Mouse (Mus musculus): ENCODE results near the gene Map4k3. TPM values are rescaled to one million over a fixed set of nuclear protein-coding genes. Genes with fewer than 3 reads are reported as not detected.

The Map4k3 gene
- polyA plus RNA-seq, 1 experiment from 2014 or later, result 37.5 TPM

DNA sequence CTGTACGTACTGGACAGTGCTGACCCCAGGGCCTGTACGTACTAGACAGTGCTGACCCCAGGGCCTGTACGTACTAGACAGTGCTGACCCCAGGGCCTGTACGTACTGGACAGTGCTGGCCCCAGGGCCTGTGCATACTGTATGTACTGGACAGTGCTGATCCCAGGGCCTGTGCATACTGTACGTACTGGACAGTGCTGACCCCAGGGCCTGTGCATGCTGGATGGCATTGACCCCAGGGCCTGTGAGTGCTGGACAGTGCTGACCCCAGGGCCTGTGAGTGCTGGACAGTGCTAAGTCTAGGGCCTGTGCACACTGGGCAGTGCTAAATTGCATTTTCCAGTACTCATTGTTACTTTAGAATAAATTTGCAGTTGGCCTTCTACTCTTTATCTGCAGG, 31.3 kb downstream of the Map4k3 start:
- WGBS, result 90% methylated on average over 5 of the region's 5 CpGs
- no peaks in the 10 kb centered on the region for H3K27me3 ChIP-seq (replicated peaks; ENCODE audit: insufficient read depth, low read length)
- no peaks in the 10 kb centered on the region for H3K36me3 ChIP-seq (ENCODE audit: insufficient read depth, low read length)
- no peaks in the 10 kb centered on the region for H3K9me3 ChIP-seq (ENCODE audit: low read length)
- TF ChIP-seq EP300 (IDR thresholded peaks at IDR 0.05) (no peak), CTCF (IDR thresholded peaks at IDR 0.05) (no peak)
- H3K4me3 ChIP-seq (ENCODE audit: low read depth, low read length), result no peak overlapping the region
- DNase-seq (ENCODE audit: low spot score) (no peak), ATAC-seq (no peak)
- H3K27ac ChIP-seq (ENCODE audit: low read length), result no peak overlapping the region
- peaks cover 22% of the 10 kb centered on the region; the same call in 1 of the 2 replicates for H3K4me1 ChIP-seq (ENCODE audit: insufficient read depth, low read depth, low read length)
- no peak overlapping the region for H3K4me2 ChIP-seq (replicated peaks; ENCODE audit: low read depth, low read length)
- H3K9ac ChIP-seq (replicated peaks; ENCODE audit: low read depth), result no peak overlapping the region

DNA sequence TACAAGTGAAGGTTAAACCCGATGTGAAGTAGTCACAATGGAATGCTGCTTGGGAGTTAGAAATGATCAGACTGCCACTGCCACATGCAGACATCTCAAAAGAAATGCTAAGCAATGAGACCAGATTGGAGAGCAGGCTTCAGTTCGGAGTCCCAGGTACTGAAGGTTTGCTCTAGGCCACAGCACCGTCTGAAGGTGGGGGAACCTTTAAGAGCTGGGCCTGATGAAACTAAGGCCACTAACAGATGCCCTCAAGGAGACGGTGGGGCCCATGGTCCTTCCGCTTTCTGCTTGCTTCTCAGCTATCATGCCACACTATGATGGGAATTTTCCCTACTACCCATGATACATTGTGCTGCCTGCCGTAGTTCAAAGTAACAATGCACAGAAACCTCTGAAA, 32.1 kb downstream of the Map4k3 start:
- Histone ChIP-seq H3K27me3 (replicated peaks; ENCODE audit: insufficient read depth, low read length) (no peaks in the 10 kb centered on the region), H3K27ac (ENCODE audit: low read length) (no peak overlapping the region), H3K4me2 (replicated peaks; ENCODE audit: low read depth, low read length) (no peak overlapping the region), H3K4me3 (ENCODE audit: low read depth, low read length) (no peak overlapping the region), H3K4me1 (ENCODE audit: insufficient read depth, low read depth, low read length) (peaks cover 22% of the 10 kb centered on the region; the same call in 1 of the 2 replicates), H3K36me3 (ENCODE audit: insufficient read depth, low read length) (no peaks in the 10 kb centered on the region), H3K9me3 (ENCODE audit: low read length) (no peaks in the 10 kb centered on the region), H3K9ac (replicated peaks; ENCODE audit: low read depth) (no peak overlapping the region)
- whole genome bisulfite sequencing, result 76% methylated on average over 6 of the region's 6 CpGs
- no peak for ATAC-seq
- DNase-seq (ENCODE audit: low spot score), result no peak
- TF ChIP-seq CTCF (IDR thresholded peaks at IDR 0.05) (no peak), EP300 (IDR thresholded peaks at IDR 0.05) (no peak)

DNA sequence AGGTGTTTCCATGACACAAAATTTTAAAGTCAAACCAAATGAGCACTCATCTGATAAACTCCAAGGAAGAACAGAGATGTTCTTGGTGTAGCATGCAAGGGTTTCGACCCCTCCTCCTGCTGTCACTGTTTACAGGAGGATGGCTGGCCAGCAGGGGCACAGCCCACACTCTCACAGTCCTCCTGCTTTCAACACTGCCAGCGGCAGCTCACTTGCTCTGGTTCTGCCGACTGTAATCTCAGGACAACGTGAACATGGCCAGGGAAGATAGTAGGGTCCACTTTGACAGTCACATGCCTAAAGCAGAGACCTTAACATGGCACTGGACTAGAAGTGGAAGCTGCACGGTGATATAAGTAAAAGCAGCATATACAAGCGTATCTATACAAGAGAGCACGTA, 34.6 kb downstream of the Map4k3 start:
- DNase-seq (ENCODE audit: low spot score), result peak; percentile 5
- ATAC-seq, result no peak
- no peaks in the 10 kb centered on the region for H3K36me3 ChIP-seq (ENCODE audit: insufficient read depth, low read length)
- no peak overlapping the region for H3K4me3 ChIP-seq (ENCODE audit: low read depth, low read length)
- H3K4me1 ChIP-seq (ENCODE audit: insufficient read depth, low read depth, low read length), result peaks cover 18% of the 10 kb centered on the region; the same call in 1 of the 2 replicates
- no peaks in the 10 kb centered on the region for H3K9me3 ChIP-seq (ENCODE audit: low read length)
- H3K4me2 ChIP-seq (replicated peaks; ENCODE audit: low read depth, low read length), result no peak overlapping the region
- 56% methylated on average over 7 of the region's 7 CpGs for WGBS
- no peaks in the 10 kb centered on the region for H3K27me3 ChIP-seq (replicated peaks; ENCODE audit: insufficient read depth, low read length)
- H3K27ac ChIP-seq (ENCODE audit: low read length), result no peak overlapping the region
- H3K9ac ChIP-seq (replicated peaks; ENCODE audit: low read depth), result no peak overlapping the region
- peak; percentile 41 for TF ChIP-seq CTCF (IDR thresholded peaks at IDR 0.05)
- TF ChIP-seq EP300 (IDR thresholded peaks at IDR 0.05), result no peak

DNA sequence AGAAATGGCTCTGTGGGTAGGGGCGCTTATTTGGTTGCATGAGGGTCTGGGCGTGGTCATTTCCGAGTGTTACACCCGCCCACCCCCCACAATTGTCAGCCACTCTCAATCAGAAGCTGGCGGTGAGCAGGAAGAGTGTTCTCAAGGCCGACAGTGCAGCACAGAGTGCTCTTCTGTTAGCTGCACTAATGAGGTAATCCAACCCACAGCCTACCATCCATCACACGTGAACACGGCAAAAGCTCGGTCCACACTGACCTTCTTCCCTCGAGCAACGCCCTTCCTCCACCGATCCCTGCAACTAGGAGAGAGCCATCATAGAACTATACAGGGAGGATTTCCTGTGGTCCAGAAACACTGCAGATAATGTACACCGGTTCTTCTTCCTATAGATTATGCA, 36.1 kb downstream of the Map4k3 start:
- H3K9ac ChIP-seq (replicated peaks; ENCODE audit: low read depth), result no peak overlapping the region
- no peak overlapping the region for H3K4me2 ChIP-seq (replicated peaks; ENCODE audit: low read depth, low read length)
- no peaks in the 10 kb centered on the region for H3K36me3 ChIP-seq (ENCODE audit: insufficient read depth, low read length)
- no peak for DNase-seq (ENCODE audit: low spot score)
- TF ChIP-seq EP300 (IDR thresholded peaks at IDR 0.05), result no peak
- TF ChIP-seq CTCF (IDR thresholded peaks at IDR 0.05), result no peak
- peaks cover 5% of the 10 kb centered on the region; the same call in 1 of the 2 replicates for H3K4me1 ChIP-seq (ENCODE audit: insufficient read depth, low read depth, low read length)
- H3K27me3 ChIP-seq (replicated peaks; ENCODE audit: insufficient read depth, low read length), result no peaks in the 10 kb centered on the region
- H3K9me3 ChIP-seq (ENCODE audit: low read length), result no peaks in the 10 kb centered on the region
- H3K27ac ChIP-seq (ENCODE audit: low read length), result no peak overlapping the region
- H3K4me3 ChIP-seq (ENCODE audit: low read depth, low read length), result no peak overlapping the region
- WGBS, result 63% methylated on average over 13 of the region's 13 CpGs
- ATAC-seq, result peak; percentile 54

DNA sequence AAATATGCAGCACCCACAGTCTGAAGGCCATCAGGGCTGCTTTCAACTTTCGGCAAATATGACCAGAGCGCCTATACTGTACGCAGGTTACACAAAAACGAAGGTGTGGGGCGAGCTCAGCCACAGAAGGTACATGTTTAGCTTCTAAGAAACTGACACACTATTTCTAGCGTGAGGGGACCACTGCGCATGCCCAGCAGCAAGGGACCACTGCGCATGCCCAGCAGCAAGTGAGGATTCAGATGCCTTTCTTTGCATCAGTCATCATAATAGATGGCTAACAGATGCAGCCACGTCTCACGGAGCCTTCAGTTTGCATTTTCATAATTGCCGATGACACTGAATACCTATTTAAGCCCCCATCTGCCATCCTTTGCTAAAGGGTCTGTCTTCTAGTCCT, 39.6 kb downstream of the Map4k3 start:
- peaks cover 3% of the 10 kb centered on the region; the same call in 1 of the 2 replicates for H3K4me1 ChIP-seq (ENCODE audit: insufficient read depth, low read depth, low read length)
- H3K9me3 ChIP-seq (ENCODE audit: low read length), result no peaks in the 10 kb centered on the region
- TF ChIP-seq EP300 (IDR thresholded peaks at IDR 0.05) (no peak), CTCF (IDR thresholded peaks at IDR 0.05) (no peak)
- H3K9ac ChIP-seq (replicated peaks; ENCODE audit: low read depth), result no peak overlapping the region
- WGBS, result 91% methylated on average over 11 of the region's 11 CpGs
- ATAC-seq, result no peak
- H3K27me3 ChIP-seq (replicated peaks; ENCODE audit: insufficient read depth, low read length), result no peaks in the 10 kb centered on the region
- H3K4me2 ChIP-seq (replicated peaks; ENCODE audit: low read depth, low read length), result no peak overlapping the region
- H3K36me3 ChIP-seq (ENCODE audit: insufficient read depth, low read length), result no peaks in the 10 kb centered on the region
- no peak for DNase-seq (ENCODE audit: low spot score)
- H3K4me3 ChIP-seq (ENCODE audit: low read depth, low read length), result no peak overlapping the region
- H3K27ac ChIP-seq (ENCODE audit: low read length), result no peak overlapping the region

DNA sequence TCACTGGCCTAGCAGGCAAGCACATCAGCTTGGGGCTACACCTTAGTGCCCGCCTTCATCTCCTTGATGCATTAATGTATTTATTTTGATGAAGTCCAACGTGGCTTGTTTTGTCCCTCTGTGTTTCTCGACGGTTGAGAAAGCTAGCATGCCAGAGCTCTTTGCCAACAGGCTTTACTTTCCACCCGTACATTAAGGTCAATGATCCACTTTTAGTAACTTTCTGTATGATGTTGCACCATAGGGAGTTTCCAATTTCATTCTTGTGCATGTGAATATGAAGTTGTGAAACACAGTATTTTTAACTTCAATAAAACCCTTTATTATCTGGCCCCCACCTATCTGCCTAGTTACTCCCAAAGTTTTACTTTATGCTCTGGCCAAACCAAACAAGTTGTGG, 42.2 kb downstream of the Map4k3 start:
- Histone ChIP-seq H3K4me2 (replicated peaks; ENCODE audit: low read depth, low read length) (no peak overlapping the region), H3K9ac (replicated peaks; ENCODE audit: low read depth) (no peak overlapping the region), H3K36me3 (ENCODE audit: insufficient read depth, low read length) (no peaks in the 10 kb centered on the region), H3K4me3 (ENCODE audit: low read depth, low read length) (no peak overlapping the region), H3K4me1 (ENCODE audit: insufficient read depth, low read depth, low read length) (peaks cover 3% of the 10 kb centered on the region; the same call in 1 of the 2 replicates), H3K27me3 (replicated peaks; ENCODE audit: insufficient read depth, low read length) (no peaks in the 10 kb centered on the region), H3K27ac (ENCODE audit: low read length) (0 out of 2 replicates have a peak overlapping the region, but pooled peaks have one; percentile 51), H3K9me3 (ENCODE audit: low read length) (no peaks in the 10 kb centered on the region)
- peak; percentile 80 for DNase-seq (ENCODE audit: low spot score)
- 56% methylated on average over 5 of the region's 5 CpGs for WGBS
- TF ChIP-seq EP300 (IDR thresholded peaks at IDR 0.05) (0 out of 2 replicates have a peak, but pooled peaks have one; percentile 36), CTCF (IDR thresholded peaks at IDR 0.05) (no peak)
- ATAC-seq, result peak; percentile 40

Data from lung, postnatal 0 days (tissue).